Mouse (Mus musculus) G1E-ER4 (cell line): ENCODE measurements around the gene Tango2. TPM values are rescaled to one million over a fixed set of nuclear protein-coding genes. Genes with fewer than 3 reads are reported as not detected.

Experiments used
- GATA1 ChIP-seq: IDR thresholded peaks from one replicate; pipeline ENCODE4 v1.8.0; 2012; ENCODE audit warnings: low read length, inconsistent platforms
- polyA plus RNA-seq: library from polyadenylated mRNA; stranded (reverse); fragments of >175 nt; gene quantifications from 2 replicates; pipeline ENCODE4 v1.2.3, GENCODE M21; 2012

The Tango2 gene
- polyA plus RNA-seq, 1 experiment, result 47.4 TPM

GRCm38 (mm10) chr16:18328524-18328923, 19.4 kb downstream of the Tango2 start:
- no peak for TF ChIP-seq GATA1

- TF ChIP-seq GATA1, result no peak
Observed at GRCm38 (mm10) chr16:18327936-18328335, 20.0 kb downstream of the Tango2 start.

DNA sequence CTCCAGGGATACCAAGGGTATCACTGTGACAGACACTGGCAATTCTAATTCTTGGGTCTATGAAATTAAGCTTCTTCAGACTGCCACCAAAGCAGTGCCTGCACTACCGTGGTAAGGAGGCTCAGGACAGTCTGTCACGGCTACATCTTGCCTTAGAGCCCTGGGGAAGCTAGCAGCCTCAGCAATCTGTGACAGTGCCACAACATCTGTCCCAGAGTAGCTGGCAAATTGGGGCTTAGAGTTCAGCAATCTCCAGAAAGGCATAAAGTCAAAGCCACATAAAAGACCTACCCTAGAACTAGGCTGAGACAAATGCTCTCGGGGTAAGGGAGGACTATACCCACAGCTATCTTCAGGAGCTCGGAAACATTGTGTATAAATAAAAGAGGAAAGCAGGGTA, 22.2 kb downstream of the Tango2 start:
- no peak for TF ChIP-seq GATA1

- no peak for TF ChIP-seq GATA1
Observed at GRCm38 (mm10) chr16:18324031-18324430, 23.9 kb downstream of the Tango2 start.

DNA sequence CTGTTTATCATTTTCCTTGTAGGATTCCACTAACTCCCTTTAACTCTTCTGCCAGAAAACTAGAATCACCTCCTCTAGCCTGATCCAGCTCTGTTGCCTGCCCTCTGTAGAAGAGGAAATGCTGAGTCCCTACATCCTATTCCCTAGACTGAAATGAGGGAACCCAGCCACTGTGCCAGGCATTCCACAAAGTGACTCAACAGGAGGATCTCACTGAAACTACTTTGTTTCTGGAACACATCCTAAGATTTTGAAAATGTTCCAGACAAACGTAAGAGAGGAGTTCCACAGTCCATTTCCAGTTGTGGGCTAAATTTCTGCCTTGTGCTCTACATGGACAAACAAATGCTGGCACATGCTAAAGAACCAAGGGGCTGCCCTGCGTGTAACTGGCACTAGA, 24.4 kb downstream of the Tango2 start:
- TF ChIP-seq GATA1, result no peak

DNA sequence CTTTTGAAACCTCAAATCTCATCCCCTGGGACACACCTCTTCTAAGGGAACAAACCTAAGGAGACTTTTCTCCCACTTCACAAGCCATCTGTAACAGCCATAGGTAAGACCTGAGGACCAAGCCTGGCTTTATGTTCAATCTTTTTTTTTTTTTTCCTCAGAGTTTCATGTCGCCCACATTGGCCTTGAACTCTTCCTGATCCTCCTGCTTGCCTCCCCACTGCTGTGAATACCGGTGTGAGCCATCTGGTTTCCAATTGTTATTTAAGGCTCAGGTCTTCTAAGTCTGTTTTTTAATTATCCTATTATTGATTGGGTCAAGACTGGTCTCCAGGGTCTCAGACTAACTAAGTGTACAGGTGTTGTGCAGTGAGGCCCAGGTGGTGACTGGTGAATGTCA, 26.5 kb downstream of the Tango2 start:
- TF ChIP-seq GATA1, result no peak

DNA sequence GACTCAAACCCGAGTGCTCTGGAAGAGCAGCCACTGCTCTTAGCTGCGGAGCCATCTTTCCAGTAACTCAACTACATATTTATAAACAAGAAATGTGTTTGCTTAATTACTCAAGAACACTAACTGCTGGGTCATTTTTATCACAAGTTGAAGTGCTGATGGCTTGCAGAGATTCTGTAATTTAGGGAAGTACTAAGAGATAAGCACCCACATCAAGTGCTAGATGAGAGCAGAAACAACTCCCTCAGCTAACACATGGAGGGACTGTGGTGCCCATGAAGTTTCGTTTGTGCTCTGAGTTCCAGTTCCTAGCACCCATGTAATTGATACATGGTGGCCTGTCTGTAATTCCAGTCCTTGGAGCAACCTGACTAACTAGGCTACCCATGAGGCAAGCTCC, 28.9 kb downstream of the Tango2 start:
- TF ChIP-seq GATA1, result no peak

- TF ChIP-seq GATA1, result no peak
Observed at GRCm38 (mm10) chr16:18308159-18308558, 39.7 kb downstream of the Tango2 start.

GRCm38 (mm10) chr16:18289067-18289588, 58.8 kb downstream of the Tango2 start, which contains the start of gene Dgcr8:
Gene Dgcr8 (minus strand): TSS chr16:18289246.
- no peak for TF ChIP-seq GATA1

DNA sequence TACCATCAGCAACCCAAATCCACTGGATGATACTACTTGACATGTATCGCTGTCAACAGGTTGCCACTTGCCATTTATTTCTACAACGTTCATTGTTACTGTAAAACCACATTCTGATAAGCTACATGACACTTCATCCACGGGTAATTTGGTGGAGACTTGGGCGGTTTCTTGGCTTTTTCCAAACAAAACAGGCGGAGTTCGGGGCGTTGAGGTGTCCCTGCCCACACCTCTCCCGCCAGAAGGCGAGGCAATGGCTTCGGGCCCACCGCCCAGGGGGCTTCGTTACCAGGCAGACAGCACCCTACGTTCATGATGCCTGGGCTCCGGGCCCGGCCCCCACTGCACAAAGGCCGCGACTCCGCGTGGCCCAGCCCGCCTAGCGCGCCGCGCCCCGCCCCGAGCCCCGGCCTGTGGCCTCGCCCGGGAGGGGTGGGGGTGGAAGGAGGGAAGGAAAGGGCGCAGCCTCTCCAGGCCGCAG, 59.3 kb downstream of the Tango2 start:
- no peak for TF ChIP-seq GATA1

- no peak for TF ChIP-seq GATA1
Observed at GRCm38 (mm10) chr16:18288166-18288565, 59.7 kb downstream of the Tango2 start.

GRCm38 (mm10) chr16:18275166-18275565, 72.7 kb downstream of the Tango2 start:
- TF ChIP-seq GATA1, result no peak

GRCm38 (mm10) chr16:18268182-18268581, 79.7 kb downstream of the Tango2 start:
- TF ChIP-seq GATA1, result no peak

DNA sequence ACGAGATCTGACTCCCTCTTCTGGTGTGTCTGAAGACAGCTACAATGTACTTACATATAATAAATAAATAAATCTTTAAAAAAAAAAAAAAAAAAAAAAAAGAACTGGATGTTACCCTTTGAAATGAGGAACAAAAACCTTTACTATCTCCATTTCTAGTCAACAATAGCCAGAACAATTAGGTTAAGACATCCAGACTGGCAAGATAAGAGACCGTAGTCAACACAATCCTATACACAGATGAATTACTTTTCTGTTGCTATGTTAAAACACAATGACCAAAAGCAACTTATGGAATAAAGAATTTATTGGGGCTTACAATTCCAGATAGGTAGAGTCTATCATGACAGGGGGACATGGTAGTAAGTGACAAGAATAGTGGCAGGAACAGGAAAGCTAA, 82.9 kb downstream of the Tango2 start:
- no peak for TF ChIP-seq GATA1

- no peak for TF ChIP-seq GATA1
Observed at GRCm38 (mm10) chr16:18258221-18258620, 89.7 kb downstream of the Tango2 start, which contains the start of gene Gm49776. Gene Gm49776 (minus strand): TSS chr16:18258321.

GRCm38 (mm10) chr16:18253866-18254265, 94.0 kb downstream of the Tango2 start:
- TF ChIP-seq GATA1, result no peak

- TF ChIP-seq GATA1, result no peak
Observed at GRCm38 (mm10) chr16:18252736-18253135, 95.2 kb downstream of the Tango2 start.
